Mouse (Mus musculus): ENCODE measurements around the gene Card9.

Gene Card9

DNA sequence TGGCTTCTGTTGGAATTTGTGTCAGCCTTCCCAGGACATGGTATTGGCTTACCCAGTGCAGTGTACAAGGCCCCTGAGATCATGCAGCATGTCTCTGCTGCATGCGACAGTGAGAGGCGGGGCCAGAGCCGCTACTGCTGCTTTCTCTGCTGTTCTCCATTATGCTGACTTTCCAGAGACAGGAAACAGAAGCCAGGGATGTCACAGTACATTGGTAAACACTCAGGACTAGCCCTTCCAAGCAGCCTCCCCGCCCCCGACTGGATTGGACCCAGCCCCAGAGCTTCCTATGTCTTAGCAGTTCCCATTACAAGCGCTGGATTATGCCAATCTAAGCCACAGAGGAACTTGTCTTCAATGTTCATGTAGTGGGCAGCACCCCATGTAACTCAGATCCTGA is 12.5 kb downstream of the Card9 start:
- no peak overlapping the region for H3K4me3 ChIP-seq (replicated peaks; ENCODE audit: low read length)
- H3K9me3 ChIP-seq (ENCODE audit: low read length), result no peaks in the 10 kb centered on the region
- peaks cover 20% of the 10 kb centered on the region for H3K36me3 ChIP-seq (ENCODE audit: insufficient read depth, low read length)
- H3K27me3 ChIP-seq (ENCODE audit: insufficient read depth, low read length), result peaks cover 8% of the 10 kb centered on the region; the same call in 1 of the 2 replicates
- peaks cover 46% of the 10 kb centered on the region for H3K4me1 ChIP-seq (replicated peaks; ENCODE audit: low read depth, low read length)
- no peak for TF ChIP-seq POU5F1 (IDR thresholded peaks at IDR 0.05; ENCODE audit: borderline replicate concordance, low read length)
- TF ChIP-seq CTCF (conservative IDR thresholded peaks at IDR 0.05; ENCODE audit: low read length), result no peak
- TF ChIP-seq NANOG (IDR thresholded peaks at IDR 0.05; ENCODE audit: borderline replicate concordance, low read length), result no peak

DNA sequence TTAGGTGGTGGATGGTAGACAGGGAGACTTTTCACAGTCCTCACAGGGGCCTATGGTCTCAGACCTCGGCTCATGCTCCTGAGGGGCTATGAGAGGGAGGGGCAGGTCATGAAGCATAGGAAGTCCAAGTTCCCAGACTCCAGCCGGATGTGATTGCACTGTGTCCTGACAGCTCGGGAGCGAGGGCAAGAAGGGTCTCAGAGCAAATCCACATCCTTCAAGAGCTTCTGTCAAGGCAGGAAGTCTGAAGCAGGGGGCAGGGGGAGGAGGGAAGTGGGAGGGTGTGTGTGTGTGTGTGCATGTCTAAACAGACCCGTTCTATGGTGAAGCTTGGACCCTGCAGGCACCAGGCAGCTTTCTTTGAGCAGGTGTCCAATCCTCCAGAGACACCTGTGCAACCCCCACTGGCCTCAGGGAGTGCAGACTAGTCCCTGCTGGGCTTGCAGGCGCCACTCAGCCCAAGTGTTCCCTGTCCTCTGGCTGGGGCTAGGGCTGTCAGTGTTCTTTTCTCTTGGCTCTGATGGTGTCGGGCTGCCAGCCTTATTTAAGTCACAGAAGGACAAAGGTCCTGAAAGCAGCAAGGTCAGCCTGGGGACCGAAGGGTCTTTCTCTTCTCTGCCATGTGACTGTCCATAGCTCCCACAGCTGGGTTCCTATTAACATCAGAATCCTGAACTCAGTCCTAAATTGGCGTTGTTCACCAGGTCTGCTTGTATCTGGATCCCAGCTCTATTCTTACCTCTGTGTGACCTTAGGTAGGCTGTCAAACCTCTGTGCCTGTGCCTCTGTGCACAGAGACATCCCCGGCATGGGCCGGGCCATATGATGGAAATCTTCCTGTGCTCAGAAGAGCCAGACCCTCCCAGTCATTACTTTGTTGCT is 17.9 kb downstream of the Card9 start:
- Histone ChIP-seq H3K36me3 (ENCODE audit: insufficient read depth, low read length) (peaks cover 2% of the 10 kb centered on the region; the same call in 1 of the 2 replicates), H3K4me3 (replicated peaks; ENCODE audit: low read length) (0 out of 2 replicates have a peak overlapping the region, but pooled peaks have one; percentile 10), H3K27me3 (ENCODE audit: insufficient read depth, low read length) (peaks cover 2% of the 10 kb centered on the region; the same call in 1 of the 2 replicates), H3K4me1 (replicated peaks; ENCODE audit: low read depth, low read length) (peaks cover 40% of the 10 kb centered on the region), H3K9me3 (ENCODE audit: low read length) (no peaks in the 10 kb centered on the region)
- TF ChIP-seq CTCF (conservative IDR thresholded peaks at IDR 0.05; ENCODE audit: low read length) (no peak), NANOG (IDR thresholded peaks at IDR 0.05; ENCODE audit: borderline replicate concordance, low read length) (0 out of 2 replicates have a peak, but pooled peaks have one; percentile 8)

DNA sequence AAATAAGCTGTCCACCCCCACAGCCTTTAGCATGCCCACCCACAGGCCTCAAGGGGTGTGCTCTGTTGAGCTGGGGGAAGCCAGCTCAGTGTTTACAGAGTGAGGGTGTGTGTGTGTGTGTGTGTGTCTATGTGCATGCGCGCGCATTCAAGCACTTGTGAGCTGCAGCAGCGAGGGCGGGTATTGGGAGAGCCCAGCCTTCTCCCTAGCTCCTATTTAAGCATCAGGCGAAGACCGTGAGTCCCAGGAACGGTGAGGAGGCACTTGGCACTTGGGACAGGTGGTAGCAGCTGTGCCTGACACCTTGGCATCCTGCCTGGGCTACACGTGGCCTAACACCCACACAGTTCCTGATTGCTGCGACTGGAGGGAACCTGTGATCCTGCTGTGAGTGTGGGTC is 18.7 kb downstream of the Card9 start:
- no peak overlapping the region for H3K4me3 ChIP-seq (replicated peaks; ENCODE audit: low read length)
- H3K9me3 ChIP-seq (ENCODE audit: low read length), result no peaks in the 10 kb centered on the region
- TF ChIP-seq POU5F1 (IDR thresholded peaks at IDR 0.05; ENCODE audit: borderline replicate concordance, low read length) (no peak), CTCF (conservative IDR thresholded peaks at IDR 0.05; ENCODE audit: low read length) (no peak), NANOG (IDR thresholded peaks at IDR 0.05; ENCODE audit: borderline replicate concordance, low read length) (no peak)
- H3K27me3 ChIP-seq (ENCODE audit: insufficient read depth, low read length), result peaks cover 2% of the 10 kb centered on the region; the same call in 1 of the 2 replicates
- peaks cover 38% of the 10 kb centered on the region for H3K4me1 ChIP-seq (replicated peaks; ENCODE audit: low read depth, low read length)
- peaks cover 2% of the 10 kb centered on the region; the same call in 1 of the 2 replicates for H3K36me3 ChIP-seq (ENCODE audit: insufficient read depth, low read length)

DNA sequence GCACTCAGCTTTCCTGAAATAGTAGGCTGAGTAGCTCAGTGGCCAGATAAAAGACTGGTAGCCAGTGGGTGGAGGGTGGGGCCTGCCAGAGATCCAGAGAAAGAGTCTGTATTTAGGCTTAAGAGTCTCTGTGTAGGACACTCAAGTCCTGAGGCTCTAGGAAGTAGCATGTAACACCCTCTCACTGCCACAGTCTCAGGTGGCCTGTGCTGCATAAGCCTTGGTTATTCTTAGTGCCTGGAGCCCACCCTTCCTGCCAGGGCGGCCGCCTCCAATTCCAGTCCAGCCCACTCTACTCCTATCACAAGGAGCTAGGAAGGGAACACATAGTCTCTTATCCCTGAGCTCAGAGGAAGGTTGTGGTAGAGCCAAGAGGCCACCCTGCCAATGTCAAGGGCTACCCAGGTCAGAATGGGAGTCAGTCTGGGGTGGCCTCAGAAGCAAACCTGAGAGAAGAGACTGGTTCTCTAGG is 19.2 kb downstream of the Card9 start:
- Histone ChIP-seq H3K4me1 (replicated peaks; ENCODE audit: low read depth, low read length) (peaks cover 38% of the 10 kb centered on the region), H3K9me3 (ENCODE audit: low read length) (no peaks in the 10 kb centered on the region), H3K36me3 (ENCODE audit: insufficient read depth, low read length) (peaks cover 2% of the 10 kb centered on the region; the same call in 1 of the 2 replicates), H3K4me3 (replicated peaks; ENCODE audit: low read length) (no peak overlapping the region), H3K27me3 (ENCODE audit: insufficient read depth, low read length) (peaks cover 2% of the 10 kb centered on the region; the same call in 1 of the 2 replicates)
- no peak for TF ChIP-seq POU5F1 (IDR thresholded peaks at IDR 0.05; ENCODE audit: borderline replicate concordance, low read length)
- TF ChIP-seq CTCF (conservative IDR thresholded peaks at IDR 0.05; ENCODE audit: low read length), result no peak
- TF ChIP-seq NANOG (IDR thresholded peaks at IDR 0.05; ENCODE audit: borderline replicate concordance, low read length), result no peak

DNA sequence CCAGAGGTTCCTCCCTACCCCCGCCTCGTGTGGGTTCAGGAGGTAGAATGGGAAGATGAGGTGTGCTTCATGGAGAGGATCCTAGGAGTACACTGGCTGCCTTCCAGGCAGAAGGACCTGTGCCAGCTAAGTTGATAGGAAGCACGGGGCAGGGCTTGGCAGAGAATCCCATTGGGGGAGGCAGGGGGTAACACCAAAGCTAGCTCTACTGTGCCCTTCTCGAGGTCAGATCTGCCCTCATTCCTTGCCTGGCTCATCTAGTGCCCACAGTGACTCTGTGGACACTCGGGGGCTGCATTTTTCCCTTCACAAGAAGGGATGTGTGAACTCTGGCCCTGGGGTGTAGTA is 21.5 kb downstream of the Card9 start:
- Histone ChIP-seq H3K27me3 (ENCODE audit: insufficient read depth, low read length) (peaks cover 2% of the 10 kb centered on the region; the same call in 1 of the 2 replicates), H3K4me3 (replicated peaks; ENCODE audit: low read length) (no peak overlapping the region), H3K36me3 (ENCODE audit: insufficient read depth, low read length) (peaks cover 2% of the 10 kb centered on the region; the same call in 1 of the 2 replicates), H3K9me3 (ENCODE audit: low read length) (no peaks in the 10 kb centered on the region), H3K4me1 (replicated peaks; ENCODE audit: low read depth, low read length) (peaks cover 33% of the 10 kb centered on the region)
- TF ChIP-seq POU5F1 (IDR thresholded peaks at IDR 0.05; ENCODE audit: borderline replicate concordance, low read length) (no peak), NANOG (IDR thresholded peaks at IDR 0.05; ENCODE audit: borderline replicate concordance, low read length) (no peak), CTCF (conservative IDR thresholded peaks at IDR 0.05; ENCODE audit: low read length) (no peak)

DNA sequence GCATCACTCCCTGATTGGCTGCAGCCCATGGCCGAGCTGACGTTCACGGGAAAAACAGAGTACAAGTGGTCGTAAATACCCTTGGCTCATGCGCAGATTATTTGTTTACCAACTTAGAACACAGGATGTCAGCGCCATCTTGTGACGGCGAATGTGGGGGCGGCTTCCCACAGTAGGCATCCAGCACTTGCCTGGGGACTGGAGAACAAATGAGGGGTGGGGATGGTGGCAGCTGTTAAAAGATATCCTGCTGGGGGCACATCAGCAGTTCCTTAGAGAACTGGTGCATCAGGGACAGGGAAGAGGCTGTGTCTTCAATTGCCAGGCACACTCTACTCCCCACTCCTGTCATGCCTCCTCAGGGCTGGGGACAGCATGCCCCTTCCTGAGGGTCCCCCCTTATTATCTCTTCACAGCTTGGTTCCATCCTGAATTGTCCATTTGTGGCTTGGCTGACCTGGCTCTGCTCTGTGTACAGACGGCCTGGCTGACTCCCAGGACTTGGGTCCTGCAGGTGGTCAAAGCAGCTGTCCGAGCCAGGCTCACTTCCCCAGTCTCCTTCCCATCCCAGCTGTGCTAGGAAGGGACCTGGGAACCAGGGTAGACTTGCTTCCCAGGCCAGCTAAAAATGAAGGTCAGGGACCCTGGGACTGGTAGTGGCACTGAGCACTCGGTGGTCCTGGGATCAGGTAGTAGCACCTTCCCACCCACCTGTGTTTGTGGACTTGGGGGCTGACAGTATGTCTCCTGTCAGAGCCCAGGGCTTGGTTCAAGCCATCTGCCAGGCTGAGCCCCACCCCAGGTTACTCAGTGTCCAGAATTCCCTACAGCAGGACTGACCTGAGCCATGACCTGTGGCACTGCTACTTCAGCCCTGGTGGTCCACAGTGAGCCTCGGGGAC is 22.2 kb downstream of the Card9 start:
- Histone ChIP-seq H3K4me1 (replicated peaks; ENCODE audit: low read depth, low read length) (peaks cover 26% of the 10 kb centered on the region), H3K4me3 (replicated peaks; ENCODE audit: low read length) (no peak overlapping the region)
- TF ChIP-seq NANOG (IDR thresholded peaks at IDR 0.05; ENCODE audit: borderline replicate concordance, low read length) (no peak), CTCF (conservative IDR thresholded peaks at IDR 0.05; ENCODE audit: low read length) (no peak), POU5F1 (IDR thresholded peaks at IDR 0.05; ENCODE audit: borderline replicate concordance, low read length) (no peak)

DNA sequence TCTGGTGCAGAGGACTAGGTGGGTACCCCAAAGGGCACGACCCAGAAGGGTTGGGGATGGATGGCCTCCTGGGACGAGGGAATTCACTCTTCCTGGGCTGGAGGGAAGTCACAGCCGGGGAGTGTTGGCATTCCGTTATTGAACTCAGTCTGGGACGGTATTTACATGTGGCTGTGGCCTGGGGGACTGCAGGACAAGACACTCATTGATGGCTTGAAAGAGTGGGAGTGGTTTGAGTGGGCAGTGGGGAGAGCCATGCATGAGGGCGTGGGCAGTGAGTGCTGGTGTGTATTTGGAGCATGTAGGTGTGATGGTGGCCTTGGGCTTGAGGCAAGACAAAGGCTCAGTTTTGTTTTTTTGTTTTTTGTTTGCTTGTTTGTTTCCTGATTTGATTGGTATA is 30.0 kb downstream of the Card9 start:
- H3K4me1 ChIP-seq (replicated peaks; ENCODE audit: low read depth, low read length), result peaks cover 39% of the 10 kb centered on the region
- TF ChIP-seq POU5F1 (IDR thresholded peaks at IDR 0.05; ENCODE audit: borderline replicate concordance, low read length) (no peak), CTCF (conservative IDR thresholded peaks at IDR 0.05; ENCODE audit: low read length) (no peak), NANOG (IDR thresholded peaks at IDR 0.05; ENCODE audit: borderline replicate concordance, low read length) (no peak)
- no peak overlapping the region for H3K4me3 ChIP-seq (replicated peaks; ENCODE audit: low read length)
- no peaks in the 10 kb centered on the region for H3K36me3 ChIP-seq (ENCODE audit: insufficient read depth, low read length)
- H3K9me3 ChIP-seq (ENCODE audit: low read length), result no peaks in the 10 kb centered on the region
- no peaks in the 10 kb centered on the region for H3K27me3 ChIP-seq (ENCODE audit: insufficient read depth, low read length)

More for the DNA sequence above, 22.2 kb downstream of the Card9 start:
- Histone ChIP-seq H3K27me3 (ENCODE audit: insufficient read depth, low read length) (peaks cover 2% of the 10 kb centered on the region; the same call in 1 of the 2 replicates), H3K9me3 (ENCODE audit: low read length) (no peaks in the 10 kb centered on the region), H3K36me3 (ENCODE audit: insufficient read depth, low read length) (peaks cover 2% of the 10 kb centered on the region; the same call in 1 of the 2 replicates)

DNA sequence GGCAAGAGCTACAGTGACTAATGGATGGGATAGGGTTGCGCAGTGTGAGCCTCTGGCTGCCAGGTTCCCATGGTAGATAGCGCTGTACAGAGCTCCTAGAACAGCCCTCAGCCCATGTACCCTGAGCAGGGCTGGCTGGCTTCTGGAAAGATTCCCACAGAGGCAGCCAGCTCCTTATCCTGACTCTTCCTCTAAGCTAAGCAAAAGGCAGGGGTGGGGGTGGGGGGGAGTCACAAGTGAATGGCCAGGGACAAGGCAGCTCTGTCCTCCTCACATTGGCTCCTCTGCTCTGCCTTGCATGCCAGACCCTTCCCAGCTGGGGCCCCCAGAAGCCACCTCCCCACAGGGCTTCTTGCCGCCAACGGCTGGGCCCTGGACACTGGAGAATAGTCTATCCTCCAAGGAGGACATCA is 30.7 kb downstream of the Card9 start:
- Histone ChIP-seq H3K27me3 (ENCODE audit: insufficient read depth, low read length) (no peaks in the 10 kb centered on the region), H3K36me3 (ENCODE audit: insufficient read depth, low read length) (no peaks in the 10 kb centered on the region), H3K4me1 (replicated peaks; ENCODE audit: low read depth, low read length) (peaks cover 45% of the 10 kb centered on the region), H3K9me3 (ENCODE audit: low read length) (no peaks in the 10 kb centered on the region), H3K4me3 (replicated peaks; ENCODE audit: low read length) (no peak overlapping the region)
- TF ChIP-seq NANOG (IDR thresholded peaks at IDR 0.05; ENCODE audit: borderline replicate concordance, low read length) (no peak), POU5F1 (IDR thresholded peaks at IDR 0.05; ENCODE audit: borderline replicate concordance, low read length) (no peak), CTCF (conservative IDR thresholded peaks at IDR 0.05; ENCODE audit: low read length) (no peak)

Data from E14TG2a.4 (cell line).